Mouse (Mus musculus) thymus, postnatal 4 days (tissue): ENCODE results near the gene Pate2.

ENCODE experiments used
- DNase-seq: peaks from one replicate; pipeline ENCODE4 v3.0.0; 2021

The Pate2 gene

DNA sequence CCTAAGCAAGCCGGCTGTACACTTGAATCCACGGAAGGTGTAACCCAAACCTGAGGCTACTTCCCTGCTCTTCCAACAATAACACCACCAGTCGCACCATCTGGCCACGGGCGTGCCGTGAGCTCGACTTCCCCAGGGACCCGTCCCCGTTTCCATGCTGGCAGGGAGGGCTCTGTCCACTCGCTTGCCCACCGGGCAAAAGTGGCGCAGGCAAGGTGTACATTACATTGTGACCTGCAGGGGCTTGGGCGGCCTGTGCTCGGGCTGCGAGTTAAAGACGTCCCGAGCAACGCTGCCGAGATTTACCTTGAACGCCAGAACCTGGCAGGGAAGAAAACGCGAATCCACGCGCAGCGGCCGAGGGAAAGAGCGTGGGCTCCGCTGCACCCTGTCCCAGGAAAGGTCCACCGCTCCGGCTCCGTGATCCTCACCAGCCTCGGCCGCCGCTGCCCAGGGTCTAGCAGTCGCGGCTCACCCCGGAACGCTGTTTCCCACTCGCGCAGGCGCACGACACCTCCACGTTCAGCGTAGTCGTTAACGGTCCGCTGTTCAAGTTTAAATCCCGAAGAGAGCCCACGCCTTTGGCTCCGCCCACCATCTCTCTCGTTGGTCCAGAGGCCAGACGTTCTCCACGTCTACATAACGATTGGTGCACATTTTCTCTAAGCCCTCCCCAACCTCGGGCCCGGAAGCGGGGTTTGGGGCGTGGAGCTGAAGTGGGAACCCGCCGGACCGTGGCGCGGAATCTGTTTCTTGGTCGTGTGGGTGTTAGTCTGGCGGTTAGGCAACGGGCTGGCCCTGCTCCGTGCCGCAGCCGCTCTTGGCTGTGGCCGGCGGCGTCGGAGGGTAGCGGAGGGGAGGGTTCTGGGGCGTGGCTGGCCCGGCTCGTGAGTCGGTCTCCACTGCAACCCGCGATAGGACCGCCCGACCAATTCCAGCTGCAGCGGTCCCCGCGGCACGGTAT lies at the start of gene Pate2, which contains the start of gene Hyls1:
Gene Pate2 (plus strand): TSS at position 714 of the 964 bp plus-strand sequence.
Gene Hyls1 (minus strand): TSS at position 828 of the 964 bp plus-strand sequence.
- DNase-seq: peak; percentile 95

DNA sequence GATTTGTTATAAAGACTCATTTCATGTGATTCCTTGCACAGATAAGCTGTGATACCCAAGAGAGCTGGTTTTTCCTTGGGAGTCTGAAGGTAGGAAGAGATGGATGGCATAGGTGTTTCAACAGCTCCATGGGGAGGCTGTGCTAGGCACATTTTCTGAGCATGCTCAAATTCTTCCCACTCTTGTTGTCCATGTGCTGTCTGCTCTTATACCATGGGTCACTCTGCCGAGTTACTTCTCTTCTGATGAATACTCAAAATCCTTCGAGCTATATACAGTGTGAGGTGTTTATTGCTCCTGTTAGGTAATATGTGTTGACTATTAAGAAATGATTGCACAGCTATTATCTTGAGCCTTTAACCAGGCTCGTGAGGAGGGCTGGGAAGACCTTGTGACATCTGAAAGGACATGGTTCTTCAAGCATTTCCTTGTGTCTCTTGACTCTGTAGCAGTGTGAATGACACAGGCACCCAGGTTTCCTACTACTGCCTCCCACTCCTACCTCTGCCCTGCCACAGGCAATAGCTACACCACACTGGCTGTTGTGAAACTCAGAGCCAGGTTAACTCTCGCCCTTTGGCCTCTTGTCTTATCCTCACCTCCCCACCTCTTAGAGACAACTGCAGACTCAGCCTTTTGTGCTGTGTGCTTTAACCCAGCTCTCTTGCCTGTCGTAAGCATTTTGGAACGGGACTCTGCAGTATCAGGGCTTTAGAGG lies 49.3 kb upstream of the Pate2 start:
- no peak for DNase-seq

DNA sequence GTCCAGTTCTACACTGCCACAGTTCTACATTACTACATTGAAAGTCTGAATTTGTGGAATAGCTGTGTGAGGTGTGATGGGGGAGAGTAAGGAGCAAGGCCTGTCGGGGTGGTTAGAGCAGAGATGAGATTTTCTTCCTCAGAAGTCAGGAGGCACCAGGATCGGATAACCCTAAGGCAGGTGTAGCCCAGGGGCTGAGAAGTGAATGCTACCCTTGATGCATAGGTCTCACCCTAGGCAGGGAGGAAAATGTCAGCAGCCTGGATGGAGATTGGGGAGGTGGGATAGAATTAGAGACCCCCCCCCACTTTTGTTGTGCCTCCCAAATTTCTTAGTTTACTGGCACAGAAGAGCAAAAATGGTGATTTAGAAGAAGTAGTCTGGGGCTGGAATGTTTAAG lies 47.8 kb upstream of the Pate2 start:
- DNase-seq: no peak

DNA sequence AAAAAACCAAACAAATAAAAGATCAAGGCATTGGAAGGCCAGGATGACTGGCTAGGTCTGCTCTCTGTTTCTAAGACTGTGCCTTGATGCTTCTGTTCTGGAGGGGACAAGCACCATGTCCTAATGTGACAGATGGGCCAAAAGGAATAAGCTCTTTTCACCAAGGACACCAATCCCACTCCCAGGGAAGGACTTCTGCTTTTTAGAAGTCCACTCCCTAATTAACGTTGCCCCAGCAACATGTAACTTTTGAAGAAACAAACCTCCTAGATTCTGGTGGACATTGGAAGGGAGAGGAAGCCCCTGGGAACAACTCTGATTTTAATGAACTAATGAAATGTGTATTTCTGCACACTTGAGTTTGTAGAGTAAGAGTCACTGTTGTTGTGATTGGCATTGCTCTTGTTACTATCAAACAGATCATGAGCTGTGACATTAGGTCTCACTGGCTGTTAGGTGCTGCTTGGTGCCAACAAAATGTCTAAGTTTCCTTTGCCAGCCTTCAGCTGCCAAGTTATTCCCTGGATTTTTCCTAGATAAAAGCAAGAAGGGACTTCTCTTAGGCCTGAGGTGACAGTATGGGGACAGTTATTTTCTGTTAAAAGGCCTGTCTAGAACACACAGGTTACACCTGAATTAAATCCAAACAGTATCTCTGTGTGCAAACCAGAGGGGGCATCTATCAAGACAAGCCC lies 47.1 kb upstream of the Pate2 start:
- no peak for DNase-seq

DNA sequence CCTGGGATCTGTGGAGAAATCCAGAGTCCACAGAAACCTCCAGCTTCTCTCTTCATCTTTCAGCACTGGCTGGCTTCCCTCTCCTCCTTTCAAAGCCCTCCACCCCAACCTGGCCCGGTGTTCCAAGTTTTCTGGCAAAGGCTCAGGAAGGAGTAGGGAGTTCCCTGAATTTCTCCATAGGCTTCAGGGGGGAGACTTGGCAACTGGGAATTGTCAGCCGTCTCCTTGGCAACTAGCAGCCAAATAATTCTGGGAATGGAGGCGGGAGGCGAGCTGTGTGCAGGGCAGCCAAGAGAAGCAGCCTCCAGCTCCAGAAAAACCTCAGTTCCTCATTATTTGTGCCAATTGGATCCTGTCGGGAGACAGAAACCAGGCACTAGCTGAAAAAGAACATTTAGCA lies 46.5 kb upstream of the Pate2 start:
- DNase-seq: no peak

DNA sequence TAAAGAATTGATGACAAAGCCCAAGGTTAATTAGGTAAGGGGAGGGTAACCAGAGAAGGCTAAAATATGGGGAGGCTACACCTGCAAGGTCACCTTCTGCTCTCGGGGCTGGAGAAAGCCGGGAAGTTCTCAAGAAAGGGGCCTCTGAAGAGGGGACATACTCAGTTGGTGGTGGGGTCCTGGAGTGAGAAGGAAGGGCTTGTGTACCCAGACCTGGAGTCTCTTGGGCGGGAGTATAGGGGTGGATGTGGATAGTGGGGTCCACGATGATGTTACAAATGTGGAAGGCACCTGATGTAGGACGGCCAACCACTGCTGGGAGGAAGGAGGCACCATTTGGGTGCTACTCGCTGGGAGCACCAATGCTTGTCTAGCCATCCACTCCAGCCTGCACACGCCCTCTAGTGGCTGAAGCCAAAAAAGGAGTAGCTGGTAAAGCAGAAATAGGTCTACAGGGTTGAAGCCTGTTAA lies 46.1 kb upstream of the Pate2 start:
- peak; percentile 80 for DNase-seq

DNA sequence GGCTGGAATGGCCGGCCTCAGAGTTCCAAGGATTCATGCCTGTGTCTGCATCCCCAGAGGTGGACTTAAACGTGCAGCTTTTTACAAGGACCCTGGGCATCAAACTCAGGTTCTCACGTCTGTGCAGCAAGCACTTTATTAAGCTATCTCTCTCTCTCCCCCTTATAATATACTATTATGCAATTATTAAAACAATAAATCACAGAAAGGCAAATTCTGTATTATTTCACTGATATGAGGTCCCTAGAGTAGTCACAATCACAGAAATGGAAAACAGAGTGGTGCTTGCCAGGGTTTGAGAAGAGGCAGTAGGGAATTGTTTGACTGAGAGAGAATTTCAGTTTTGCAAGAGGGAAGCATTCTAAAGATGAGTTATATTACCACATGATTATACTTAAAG lies 40.9 kb upstream of the Pate2 start:
- DNase-seq: no peak

DNA sequence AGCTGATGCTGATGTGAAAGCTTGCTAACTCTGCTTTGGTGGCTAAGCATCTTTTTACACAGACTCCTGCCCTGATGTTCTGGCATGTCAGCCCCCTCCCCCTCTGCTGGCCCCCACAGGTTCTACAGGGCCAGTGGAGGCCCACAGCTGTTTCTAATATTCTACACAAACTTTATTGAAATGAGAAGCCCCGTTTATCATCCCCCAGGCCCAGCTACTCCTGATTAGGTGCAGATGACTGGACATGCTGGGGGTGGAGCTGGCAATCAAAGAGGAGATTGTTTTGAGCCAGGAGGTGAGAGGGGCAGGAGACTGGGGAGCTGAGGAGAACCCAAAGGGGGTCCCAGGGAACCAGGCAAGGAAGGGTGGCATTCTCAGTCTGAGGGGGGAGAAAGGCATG lies 40.3 kb upstream of the Pate2 start:
- DNase-seq: no peak

DNA sequence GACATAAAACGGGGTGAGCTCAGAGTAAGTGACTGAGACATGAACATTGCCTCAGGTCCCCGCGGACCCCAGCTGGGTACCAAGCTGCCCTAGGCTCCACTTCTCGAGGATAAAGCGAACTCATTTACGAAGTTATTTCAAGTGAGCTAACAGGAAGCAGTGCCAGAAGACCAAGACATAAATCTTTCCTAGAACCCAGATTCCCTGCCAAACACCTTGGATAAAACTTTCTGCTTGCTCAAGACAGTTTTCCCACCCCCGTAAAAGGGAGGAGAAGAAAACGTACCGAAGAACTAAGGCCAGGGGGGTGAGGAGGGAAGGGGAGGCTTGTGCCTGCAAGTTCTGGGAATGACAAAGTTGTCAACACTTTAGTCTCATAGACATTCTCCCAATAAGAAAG lies 36.8 kb upstream of the Pate2 start:
- no peak for DNase-seq

DNA sequence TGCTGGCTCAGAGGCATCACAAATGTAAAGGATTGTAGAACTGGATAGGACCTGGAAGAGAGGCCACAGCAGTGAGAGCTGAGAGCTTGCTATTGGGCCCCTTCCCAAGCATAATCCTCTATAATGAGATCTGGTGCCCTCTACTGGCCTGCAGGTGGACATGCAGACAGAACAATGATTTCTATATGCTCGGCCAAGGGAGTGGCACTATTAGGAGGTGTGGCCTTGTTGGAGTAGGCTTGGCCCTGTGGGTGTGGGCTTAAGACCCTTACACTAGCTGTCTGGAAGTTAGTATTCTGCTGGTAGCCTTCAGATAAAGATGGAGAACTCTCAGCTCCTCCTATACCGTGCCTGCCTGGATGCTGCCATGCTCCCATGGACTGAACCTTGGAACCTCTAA lies 35.0 kb upstream of the Pate2 start:
- peak; percentile 58 for DNase-seq

DNA sequence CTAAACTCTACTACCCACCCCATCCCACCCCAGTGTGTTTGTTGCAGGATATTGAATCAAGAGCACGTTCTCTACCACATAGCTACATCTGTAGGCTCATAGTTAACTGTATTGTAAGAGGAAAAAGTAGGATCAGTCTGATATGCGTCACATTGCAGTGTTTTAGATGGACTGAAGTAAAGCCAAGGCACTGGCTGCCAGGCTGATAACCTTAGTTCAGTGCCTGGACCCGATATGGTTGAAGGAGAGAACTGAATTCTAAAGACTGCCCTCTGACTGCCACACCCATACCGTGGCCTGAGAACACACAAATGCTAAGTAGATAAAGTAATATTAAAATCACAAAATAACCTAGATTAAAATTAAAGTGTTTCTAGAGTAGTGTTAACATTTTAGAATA lies 34.2 kb upstream of the Pate2 start:
- DNase-seq: no peak

DNA sequence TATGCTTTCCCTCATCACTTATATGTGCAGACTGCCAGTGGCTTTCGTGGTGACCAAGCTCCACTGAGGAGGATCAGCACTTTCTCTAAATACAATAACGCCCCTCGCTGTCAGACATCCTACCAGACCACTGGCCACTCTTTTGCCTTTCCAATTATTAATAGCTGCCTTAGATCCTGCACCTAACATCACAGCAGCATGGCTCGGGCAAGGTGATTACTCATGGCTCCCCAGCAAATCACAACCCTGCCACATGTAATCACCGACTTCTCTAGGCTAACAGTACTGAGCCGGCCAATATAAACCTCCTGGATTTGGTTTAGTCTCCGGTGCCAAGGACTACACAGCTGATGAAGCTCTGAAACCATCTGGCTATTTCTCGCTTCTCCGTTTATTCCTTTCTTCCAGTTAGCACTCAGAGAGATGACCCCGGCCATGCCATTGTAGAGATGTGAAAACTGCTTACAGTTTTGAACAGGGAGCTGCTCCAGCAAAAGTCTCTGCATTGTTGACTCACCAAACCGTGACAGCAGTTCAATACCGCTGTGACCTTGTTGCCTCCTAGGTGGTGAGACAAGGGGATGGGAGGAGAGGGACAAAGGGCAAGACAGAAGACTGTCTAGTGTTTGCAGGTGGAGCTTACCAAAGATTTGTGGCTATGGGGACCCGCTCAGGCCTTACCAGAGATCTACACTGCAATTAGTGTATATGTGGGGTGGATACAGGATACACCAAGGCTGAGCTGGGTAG lies 30.9 kb upstream of the Pate2 start:
- DNase-seq: no peak

DNA sequence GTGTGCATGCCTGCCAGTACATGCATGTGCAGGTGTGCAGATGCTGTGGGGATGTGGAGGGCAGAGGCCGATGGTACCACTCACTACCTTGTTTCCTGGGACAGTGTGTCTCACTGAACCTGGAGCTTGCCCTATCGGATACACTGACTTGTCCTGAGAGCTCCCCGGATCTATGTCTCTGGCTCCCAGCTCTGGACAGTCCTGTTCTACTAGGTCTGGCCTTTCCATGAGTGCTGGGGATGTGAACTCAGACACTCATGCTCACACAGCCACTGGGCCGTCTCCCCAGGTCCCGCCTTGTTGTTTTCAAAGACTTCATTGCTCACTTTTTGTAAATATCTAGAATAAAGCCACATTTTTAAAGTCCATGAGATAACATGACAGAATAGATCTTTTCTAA lies 29.1 kb upstream of the Pate2 start:
- DNase-seq: no peak

DNA sequence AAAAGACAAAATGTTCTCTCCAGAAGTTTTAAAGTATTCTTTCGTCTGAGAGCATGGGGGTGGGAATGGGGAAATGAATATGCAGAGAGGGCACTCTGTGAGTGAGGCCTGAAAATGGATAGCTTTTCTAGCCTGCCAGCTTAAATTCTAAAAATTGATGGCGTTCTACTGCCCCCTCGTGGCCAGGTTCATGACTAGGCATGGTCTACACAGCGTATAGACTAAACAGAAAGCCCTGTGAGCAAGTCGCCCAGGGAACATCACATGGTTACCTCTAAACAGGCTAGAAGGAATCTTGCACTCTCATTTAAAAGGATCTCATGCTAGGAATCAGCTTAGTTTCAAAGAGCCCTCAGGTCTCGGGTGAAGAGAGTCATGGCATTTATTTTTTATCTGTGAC lies 28.6 kb upstream of the Pate2 start:
- DNase-seq: peak; percentile 92

DNA sequence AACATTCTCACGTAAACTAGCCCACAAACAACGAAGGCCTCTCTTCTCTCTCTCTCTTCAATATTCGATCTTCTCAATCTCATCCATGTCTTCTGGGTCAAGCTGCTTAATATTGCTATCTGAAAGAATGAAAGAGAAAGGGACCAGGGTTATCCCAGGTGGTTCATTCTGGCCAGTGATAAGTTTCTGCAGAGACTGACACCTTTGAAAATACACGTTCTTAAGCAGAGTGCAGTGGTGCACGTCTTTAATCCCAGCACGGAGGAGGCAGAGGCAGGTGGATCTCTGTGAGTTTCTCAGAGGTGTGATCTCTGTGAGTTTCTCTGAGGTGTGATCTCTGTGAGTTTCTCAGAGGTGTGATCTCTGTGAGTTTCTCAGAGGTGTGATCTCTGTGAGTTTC lies 28.1 kb upstream of the Pate2 start:
- DNase-seq: no peak

DNA sequence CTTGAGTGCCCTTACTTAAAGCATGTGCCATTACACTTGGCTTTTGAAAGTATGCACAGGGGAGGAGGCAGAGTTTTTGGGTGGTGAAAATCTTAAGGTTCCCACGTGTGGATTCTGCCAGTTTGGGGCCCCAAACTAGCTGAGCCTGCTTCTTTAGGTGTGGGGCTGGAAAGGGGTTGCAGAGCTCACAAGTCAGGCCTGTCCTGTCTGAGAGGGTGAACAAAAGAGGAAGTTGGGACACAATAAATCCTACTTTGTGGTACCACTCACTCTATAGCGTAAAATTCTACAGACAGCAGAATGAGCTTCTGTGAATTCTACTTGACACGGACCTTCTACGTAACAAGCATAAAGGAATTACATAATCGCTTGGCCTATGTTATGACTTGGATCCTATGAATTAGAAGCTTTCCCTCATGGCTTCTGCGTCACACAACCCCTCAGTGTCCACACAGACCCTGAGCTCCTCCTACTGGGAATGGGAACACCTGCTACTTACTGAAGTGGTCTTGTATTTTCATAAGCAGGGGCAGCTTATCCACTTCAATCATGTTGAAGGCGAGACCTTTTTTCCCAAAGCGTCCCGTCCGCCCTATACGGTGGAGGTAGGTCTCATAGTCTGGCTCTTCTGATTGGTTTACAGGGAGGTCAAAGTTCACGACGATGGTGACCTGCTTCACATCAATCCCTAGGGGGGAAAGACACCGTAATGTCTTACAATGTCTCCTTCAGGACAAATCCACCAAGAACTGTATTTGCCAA lies 26.8 kb upstream of the Pate2 start:
- DNase-seq: no peak

DNA sequence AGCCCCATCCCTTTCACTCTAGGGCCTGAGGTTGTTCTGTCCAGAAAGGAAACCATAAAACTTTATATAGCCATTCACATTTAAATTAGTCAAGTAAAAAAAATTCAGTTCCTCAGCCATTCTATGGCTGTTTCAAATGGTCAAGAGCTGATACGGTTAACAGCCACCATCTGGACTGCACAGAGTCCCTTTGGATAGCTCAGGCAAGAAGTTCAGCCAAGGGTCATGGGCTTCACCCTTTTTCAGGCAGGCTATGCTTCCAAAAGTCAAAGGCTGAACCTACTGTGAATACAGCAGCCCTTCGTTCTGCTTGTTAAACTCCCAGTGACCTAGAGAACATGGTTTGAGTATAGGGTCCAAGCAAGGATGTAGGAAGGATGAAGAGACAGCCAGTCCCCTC lies 25.4 kb upstream of the Pate2 start:
- DNase-seq: no peak

DNA sequence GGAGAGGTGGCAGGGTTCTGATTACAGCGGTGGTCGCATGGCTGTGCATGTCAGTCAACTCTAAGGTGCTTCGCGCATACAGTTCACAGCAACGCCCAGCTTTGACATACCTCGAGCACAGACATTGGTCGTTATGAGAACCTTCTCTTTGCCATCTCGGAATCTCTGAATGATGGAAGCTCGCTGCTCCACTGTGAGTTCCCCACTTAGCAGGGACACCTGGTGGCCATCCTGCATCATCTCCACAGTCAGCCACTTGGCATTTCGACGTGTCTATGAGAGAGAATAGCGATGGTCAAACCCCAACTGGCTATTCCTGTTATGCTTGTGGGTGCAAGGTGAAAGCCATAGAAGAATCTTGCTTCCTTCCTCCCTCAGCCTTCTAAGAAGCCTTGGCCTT lies 24.4 kb upstream of the Pate2 start:
- peak; percentile 4 for DNase-seq

DNA sequence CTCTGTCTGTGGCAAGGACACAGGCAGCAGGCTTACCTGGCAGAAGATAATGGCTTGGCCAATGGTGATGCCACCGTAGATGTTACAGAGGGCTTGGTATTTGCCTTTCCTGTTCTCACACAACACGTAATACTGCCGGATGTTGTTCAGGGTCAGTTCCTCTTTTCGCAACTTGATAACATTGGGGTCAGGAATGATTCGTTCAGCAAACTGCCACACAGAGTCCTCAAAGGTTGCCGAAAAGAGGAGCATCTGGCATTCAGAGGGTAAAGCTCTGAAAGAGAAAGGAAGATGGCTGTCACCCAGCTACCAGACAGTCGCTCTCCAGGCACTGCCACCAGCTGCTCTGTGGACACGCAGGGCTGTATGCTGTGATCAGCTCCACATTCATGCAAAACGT lies 23.3 kb upstream of the Pate2 start:
- DNase-seq: peak; percentile 36

DNA sequence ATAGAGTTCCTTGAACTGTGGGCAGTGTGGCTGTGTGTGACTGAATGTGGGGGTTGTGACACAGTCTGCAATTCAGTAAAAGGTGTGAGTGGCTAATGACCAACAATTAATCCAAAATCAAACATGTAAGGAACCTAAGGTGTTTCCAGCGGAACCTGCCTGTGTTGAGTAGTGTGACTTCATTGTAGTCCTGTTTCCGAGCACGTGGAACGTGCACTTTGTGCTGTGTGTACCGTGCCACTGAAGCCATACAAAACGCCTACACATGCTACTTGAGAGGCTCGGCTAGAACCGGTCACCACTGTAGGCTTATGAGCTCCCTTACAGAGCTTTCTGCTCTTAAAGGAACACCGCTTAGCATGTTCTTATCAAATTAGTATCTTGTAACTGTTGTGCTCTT lies 21.6 kb upstream of the Pate2 start:
- DNase-seq: no peak

DNA sequence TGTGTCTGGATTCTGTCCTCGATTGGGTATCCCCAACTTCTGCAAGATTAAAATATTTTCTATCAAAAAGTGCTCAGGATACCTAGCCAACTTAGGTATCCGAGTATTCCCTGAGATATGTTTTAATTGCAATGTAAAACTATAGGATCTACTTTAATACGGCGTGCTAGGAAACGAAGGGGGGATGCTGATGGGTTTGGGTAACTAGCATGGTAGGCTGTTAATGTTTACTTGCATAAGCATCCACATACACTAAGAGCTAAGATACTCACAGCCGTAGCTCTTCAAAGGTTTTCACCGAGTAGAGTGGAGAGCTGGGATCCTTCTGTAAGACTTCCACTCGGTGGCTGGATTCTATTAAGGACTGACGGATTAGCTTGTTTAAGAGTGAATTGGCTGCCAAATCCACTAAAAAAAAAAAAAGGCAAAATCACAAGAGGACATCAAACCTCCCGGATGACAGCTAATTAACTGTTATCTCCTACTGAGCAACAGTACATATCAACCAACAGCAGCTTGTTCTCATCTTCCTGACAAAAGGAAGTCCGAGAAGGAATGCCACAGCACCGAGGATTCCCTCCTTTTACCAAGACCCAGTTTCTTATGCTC lies 13.5 kb upstream of the Pate2 start:
- DNase-seq: no peak
